Mouse (Mus musculus) layer of hippocampus, postnatal 10 days (tissue): ENCODE measurements around the gene Zfp949. TPM values are rescaled to one million over a fixed set of nuclear protein-coding genes. Genes with fewer than 3 reads are reported as not detected.

Experiments
- DNase-seq, 2 experiments: peaks; one replicate each; pipeline ENCODE4 v3.0.0; 2021; ENCODE audit warnings: low spot score in 2 of 2
- long read RNA-seq: library from polyadenylated mRNA; stranded (forward); transcript quantifications from one replicate; pipeline ENCODE4 v2.0.0, GENCODE M21; 2023
- total RNA-seq, 2 experiments: library from RNA; stranded (reverse); gene quantifications; 2 replicates each; pipeline ENCODE4 v1.2.3; 2021

Zfp949 gene
- 10 to 100 TPM; 19.3 to 20.0 TPM for total RNA-seq
- long read RNA-seq, partial matches to known transcripts, result 1 of 15 reads
- long read RNA-seq, other reads (novel, unspliced or antisense), result 14 of 15 reads

DNA sequence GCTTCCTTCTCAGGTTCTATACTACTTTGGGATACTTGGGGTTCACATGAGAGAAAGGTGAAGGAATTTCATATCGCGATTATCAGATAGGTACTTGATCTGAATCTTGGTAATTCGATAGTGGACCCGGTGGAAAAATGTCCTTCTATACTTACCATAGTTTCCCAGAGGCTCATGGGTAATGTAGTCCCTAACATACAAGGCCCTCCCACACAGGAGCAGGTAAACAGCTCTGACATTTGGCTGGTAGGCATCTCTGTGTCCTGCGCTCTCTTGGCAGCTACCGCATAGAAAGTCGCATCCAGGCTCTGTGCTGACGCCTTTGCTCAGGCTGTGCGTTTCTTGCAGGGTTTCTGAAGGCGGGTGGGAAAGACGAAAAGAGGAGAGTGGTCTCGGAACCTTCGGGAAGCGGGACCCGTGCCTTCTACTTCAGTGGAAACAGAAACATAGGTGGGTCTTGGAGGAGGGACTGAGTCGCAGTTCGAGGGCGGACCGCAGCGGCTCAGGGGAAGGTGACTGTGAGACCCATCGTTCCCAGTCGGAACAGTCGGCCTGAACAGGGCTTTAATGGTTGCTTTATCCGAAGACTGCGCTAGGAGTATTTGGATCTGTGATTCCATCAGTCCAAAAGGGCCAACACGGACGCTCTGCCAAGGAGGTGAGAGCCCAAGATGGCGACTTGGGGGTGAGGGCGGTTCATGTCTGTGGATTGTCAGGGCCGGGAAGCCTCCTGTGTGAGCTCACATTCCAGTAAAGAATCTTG is at the start of gene Zfp949:
TSS of gene Zfp949 (plus strand) at position 170 of the 763 bp plus-strand sequence.
- DNase-seq, result peak; percentile 62 to 71

DNA sequence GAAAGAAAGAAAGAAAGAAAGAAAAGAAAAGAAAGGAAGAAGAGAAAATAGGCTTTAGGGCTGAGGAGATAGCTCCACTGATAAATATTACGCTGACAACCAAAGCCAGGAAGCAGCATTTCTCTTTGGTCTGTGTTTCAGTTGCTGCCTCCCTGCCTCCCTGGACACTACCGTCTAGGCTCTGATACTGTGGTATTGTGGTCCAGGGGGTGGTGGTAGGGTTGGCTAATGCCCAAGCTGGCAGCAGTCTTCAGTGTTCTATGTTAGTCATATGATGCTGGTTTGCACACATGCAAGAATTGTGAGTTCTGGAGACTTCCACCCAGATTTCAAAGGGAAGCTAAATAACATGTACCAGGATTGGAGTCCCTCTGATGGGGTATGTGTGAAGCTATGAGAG is 47.7 kb upstream of the Zfp949 start:
- DNase-seq, result no peak

DNA sequence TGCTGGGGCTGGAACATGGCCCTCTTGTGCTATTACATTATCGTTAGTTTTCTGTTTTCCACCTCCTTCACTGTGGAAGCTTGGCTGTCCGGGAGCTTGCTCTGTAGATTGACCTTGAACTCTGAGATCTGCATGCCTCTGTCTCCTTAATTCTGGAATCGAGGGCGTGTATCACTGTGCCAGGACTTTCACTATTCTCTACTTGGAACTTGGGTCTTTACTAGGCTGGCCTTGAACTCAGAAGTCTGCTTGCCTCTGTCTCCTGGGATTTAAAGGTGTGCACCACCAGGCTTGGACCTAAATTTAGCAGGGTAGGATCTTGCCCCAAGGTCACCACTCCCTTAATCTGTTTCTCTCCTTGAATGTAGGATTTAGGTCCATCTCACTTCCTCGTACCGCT is 46.0 kb upstream of the Zfp949 start:
- DNase-seq, result no peak

GRCm38 (mm10) chr9:88515546-88515945 is 32.3 kb upstream of the Zfp949 start:
- DNase-seq, result no peak

GRCm38 (mm10) chr9:88516361-88516995 is 31.3 kb upstream of the Zfp949 start:
- no peak for DNase-seq

GRCm38 (mm10) chr9:88519390-88520121 is 28.3 kb upstream of the Zfp949 start:
- no peak for DNase-seq

DNA sequence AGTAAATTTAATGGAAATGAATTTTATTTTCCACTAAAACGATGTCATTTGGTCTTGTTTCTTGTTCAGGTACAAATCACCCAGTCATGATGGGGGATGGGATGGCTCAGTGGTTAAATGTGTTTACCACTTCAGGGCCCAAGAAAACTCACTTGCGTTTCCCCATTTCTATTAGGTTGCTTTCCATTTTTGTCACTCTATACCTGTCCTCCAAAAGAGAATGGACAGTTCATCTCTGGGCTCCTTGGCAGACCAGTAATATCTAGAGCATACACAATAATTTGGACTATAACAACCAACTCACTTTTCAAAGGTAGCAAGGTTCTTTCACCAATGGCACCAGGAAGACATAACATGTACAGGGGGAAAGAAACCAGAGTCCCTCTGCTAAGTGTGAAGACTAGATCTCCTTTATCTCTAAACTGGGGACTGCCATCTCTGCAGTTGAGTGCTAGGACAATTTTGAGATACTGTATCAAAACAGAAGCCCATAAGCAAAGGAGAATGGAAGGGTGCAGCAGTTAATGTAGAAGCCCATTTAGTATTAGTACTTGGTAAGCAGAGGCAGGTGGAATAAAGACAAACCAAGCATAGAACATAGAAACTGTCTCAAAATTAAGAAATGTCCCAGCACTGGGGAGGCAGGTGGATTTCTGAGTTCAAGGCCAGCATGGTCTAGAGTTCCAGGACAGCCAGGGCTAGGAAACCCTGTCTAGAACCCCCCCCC is 27.5 kb upstream of the Zfp949 start:
- DNase-seq, result no peak

DNA sequence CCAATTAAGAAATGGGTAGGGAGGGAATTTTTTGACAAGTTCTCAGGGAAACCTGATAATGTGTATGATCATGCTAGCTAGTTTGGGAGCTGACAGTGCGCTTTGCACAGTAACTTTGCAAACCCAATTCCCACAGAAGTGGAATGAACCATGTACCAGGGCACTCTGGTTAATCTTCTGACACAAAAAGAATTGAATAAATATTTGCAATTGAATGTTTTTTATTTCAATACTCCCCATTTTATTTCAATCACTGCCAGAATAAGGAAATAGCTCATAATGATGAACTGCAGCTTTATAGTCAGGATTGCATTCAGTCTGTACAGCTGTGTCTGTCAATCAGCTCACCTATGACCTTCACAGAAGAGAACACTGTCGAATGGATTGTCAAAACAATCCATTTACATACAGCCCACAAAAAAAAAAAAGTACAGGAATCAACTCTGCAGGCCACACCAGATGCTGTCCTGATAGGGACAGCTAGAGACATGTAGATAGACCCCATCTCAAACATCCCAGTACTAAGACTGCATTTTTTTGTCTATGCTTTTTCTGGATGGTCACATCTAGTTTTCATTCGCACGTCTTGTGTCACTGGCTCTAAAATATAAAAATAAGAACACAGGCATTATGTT is 26.9 kb upstream of the Zfp949 start:
- no peak for DNase-seq

DNA sequence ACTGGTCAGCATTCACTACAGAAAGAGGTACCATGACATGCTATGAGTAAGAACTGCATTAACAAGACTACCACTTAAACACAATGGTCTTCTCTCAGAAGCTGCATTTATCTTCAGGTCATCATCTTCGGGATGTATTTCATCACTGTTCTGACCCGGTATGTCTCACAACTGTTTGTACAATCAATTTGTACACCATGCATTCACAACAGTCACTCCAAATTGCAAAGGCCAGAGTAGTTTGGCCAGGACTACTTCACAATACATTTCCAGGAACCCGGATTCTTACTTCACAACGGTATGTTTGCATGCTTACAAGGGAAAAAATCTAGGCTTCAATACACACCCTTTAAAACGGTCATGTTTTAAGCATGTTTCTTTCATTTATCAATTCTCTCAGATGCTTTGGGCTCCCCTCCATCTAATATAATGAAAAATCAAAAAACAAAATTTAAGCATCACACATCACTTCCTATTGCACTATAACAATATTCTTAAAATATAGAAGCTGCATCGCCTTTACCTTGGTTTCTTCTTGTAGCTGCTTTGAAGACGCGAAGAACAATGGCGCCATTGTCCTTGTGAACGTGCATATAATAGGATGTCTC is 25.8 kb upstream of the Zfp949 start:
- DNase-seq, result no peak

GRCm38 (mm10) chr9:88522569-88523334 is 25.1 kb upstream of the Zfp949 start:
- peak; percentile 97 for DNase-seq

GRCm38 (mm10) chr9:88523335-88523668 is 24.5 kb upstream of the Zfp949 start:
- DNase-seq, result no peak

GRCm38 (mm10) chr9:88524367-88524766 is 23.5 kb upstream of the Zfp949 start:
- no peak for DNase-seq

DNA sequence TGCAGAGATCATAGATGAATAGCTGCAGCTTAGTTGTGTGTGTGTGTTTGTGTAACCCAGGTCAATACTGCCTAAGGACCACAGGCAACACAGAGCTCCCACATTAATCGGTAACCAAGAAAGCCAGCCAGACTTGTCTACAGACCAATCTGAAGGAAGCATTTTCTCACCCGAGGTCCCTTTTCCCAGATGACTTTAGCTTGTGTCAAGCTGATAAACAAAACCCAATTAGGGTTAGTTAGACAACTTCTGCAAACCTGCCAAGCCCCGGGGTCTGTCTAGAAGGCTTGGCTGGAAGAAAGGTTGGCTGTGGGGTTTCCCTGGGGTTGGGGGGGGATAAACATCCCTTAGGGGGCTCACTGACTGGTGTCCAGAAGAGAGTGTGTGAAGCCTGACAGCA is 23.0 kb upstream of the Zfp949 start:
- no peak for DNase-seq

DNA sequence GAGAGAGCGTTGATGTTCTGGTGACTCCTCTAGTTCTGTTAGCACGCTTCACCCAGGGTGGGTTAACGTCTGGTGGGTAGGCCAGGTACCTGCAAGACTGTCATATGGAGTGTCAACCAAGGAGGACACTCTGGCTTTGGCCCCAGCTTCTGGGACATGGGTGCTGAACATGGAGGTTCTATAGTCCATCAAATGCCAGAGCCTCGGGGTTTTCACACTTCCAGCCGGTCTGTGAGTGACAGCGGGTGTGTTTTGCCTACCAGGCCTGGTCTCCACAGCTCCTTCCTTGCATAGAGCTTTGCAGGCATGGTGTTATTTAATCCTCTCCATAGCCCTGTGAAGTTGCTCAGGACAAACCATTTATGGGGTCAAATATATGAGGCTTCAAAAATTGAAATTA is 22.5 kb upstream of the Zfp949 start:
- DNase-seq, result no peak

GRCm38 (mm10) chr9:88527956-88528355 is 19.9 kb upstream of the Zfp949 start:
- DNase-seq, result no peak

DNA sequence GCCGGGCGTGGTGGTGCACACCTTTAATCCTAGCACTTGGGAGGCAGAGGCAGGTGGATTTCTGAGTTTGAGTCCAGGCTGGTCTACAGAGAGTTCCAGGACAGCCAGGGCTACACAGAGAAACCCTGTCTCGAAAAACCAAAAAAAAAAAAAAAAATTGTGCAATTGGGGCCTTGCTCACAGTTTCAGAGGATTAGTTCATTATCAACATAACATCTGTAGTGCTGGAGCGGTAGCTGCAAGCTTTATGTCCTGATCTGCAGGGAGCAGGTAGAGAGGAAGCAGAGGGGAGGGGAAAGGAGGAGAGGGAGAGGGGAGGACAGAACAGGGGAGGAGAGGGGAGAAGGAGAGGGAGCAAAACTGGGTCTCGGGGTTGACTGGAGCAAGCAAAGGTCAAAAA is 19.1 kb upstream of the Zfp949 start:
- DNase-seq, result no peak

DNA sequence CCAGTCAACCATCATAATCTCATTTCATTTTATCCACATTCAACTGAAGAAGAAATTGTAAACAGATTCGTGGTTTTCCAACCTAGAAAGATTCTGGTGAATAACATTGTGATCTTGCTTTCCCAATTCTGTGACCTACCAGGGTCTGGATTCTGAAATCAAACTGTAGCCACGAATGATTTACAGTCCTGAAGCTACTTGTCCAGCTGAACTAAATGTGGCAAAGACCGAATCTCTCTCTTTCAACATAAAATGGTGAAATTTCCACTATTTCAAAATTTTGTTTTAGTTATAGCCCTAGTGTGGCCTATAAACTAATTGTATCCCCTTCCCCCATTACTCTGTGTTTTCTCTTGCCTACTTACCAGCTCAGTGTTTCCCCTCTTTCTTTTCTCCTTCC is 18.2 kb upstream of the Zfp949 start:
- DNase-seq, result no peak

DNA sequence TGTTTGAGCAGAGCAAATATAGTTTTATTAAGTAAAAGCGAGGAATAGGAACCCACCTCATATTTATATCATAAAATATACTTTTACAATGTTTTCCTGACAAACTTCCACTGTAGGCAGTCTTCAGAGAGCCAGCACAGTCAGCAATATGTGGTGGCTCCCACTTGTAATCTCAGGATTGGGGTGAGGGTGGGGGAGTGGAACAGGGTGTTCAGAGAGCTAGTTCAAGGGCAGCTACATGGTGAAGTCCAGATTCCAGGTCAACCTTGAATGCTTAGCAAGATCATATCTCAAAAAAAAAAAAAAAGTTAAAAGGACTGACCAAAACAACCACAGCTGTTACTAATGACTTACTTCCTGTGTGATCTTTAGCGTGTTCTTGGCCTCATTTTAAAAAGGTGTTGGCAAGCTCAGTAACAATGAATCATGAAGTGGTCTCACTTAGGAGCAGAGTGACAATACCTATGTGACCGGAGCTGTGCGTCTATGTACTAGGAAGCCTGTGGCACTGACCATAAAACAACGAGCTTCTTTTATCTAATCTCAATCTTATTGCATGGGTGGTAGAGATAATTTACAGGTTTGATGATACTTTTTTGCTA is 17.7 kb upstream of the Zfp949 start:
- DNase-seq, result no peak

DNA sequence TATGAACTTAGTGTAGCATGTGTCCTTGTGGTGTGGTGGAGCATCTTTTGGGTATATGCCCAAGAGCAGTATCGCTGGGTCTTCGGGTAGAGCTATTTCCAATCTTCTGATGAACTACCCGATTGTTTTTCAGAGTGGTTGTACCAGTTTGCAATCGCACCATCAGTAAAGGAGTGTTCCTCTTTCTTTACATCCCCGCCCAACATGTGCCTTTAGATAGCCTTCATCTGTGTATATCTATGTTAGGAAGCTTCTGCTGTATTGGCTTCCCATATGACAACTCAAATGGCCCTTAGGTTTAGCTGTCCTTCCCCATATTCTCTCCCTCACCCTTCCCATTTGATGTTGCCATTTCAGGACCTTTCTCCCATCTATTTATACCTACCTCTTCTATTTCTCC is 13.7 kb upstream of the Zfp949 start:
- DNase-seq, result no peak
